Mouse (Mus musculus) cerebellum, postnatal 10 days (tissue): ENCODE data around the gene Prr14.
"Not testable (repeated sequence)": the region's sequence is repeated elsewhere in the genome, so short reads cannot be mapped to it uniquely, and the experiment has no call there.

Experiments
- DNase-seq, 2 experiments: peaks; one replicate each; pipeline ENCODE4 v3.0.0; 2021; ENCODE audit warnings: mixed read lengths in 2 of 2

The Prr14 gene

DNA sequence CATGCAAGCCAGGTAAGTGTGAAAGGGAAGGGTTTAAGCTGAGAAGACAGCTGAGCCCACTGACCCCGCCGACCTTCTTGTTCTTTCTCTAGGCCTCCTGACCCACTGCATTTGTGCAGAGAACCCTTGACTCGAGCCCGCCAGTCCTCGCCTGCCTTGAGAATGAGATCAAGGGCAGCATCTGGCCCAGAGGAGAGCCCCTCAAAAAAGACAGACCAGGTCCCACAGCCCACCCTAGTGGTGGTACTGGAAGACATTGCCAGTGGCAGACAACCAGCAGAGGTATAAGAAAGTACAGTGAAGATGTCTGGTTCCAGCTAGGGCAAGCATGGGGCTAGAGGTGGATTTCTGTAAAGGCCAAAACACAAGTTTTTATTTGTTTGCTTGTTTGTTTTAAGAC, 14.3 kb downstream of the Prr14 start:
- peak; percentile 34 to 56 for DNase-seq

- DNase-seq: peak in 1 of 2 experiments; percentile 28
Measured at GRCm38 (mm10) chr7:127474378-127475070, 15.1 kb downstream of the Prr14 start.

DNA sequence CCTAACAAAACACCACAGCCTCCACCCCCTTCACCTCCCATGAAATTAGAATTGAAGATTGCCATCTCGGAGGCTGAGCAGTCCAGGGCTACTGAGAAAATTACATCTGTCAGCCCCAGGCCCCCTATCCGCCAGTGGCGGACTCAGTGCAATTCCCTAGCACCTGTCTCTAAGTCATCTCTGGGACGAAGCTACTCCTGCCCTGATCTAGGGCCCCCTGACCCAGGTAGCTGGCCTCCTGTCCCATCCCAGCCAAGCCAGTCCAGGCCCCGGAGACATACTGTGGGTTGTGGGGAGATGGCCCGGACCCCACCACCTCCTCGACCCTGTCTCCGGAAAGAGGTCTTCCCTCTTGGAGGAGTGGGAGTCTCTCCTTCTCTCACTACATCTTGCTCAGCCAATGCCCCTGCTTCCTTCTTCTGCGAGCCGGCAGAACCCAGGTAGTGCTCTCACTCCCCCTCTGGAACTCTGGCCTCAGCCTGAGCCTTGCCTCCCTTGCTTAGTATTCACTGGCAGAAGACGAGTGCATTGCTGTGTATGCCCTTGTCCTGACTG, 15.9 kb downstream of the Prr14 start:
- no peak for DNase-seq

GRCm38 (mm10) chr7:127476336-127476735, 16.9 kb downstream of the Prr14 start:
- DNase-seq: peak; percentile 52 to 55

- no peak for DNase-seq
Measured at GRCm38 (mm10) chr7:127476855-127477254, 17.4 kb downstream of the Prr14 start.

DNA sequence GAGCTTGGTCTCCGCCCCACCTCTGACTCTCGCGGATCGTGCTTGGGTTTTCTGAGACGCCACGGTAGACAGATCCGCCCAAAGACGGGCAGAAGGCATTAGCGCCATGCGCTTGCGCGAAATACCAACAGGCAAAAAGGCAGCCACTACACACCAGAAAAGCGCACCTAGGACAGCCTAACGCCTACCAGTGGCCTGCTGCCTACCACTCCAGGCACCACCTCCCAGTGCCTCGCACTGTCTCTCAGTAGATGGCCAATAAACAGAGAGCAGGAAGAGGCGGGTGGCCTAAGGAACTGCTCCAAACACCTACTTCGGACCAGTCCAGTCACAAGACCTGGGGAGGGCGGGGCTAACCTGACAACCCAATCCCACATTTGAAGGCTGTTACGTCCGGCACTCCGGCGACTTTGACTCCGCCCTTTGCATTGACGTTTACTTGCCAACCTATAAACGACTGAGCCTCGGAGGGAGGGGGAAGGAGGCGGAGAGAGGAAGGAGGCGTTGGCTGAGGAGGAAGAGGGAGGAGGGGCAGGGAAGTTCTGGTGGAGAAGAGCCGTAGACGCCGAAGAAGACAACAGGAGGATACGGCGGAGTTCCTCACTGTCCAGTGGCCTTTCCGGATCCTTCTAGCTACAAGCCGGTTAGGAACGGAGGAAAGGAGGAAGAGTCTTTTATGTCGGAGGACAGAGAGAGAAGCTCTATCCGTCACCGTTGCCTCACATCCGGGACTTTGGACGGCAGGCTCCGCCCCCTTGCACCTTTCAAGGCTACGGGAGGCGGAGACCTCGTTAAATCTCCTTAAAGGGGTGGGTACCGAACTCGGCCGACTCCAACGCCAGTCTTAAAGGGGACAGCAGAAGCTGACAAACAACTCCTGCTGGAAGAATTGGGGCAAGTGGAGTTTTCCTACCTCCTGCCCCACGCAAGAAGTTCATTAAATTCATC, 18.6 kb downstream of the Prr14 start:
- DNase-seq: peak; percentile 100

GRCm38 (mm10) chr7:127478635-127479317, 19.4 kb downstream of the Prr14 start, which contains the start of gene Fbrs:
Fbrs (plus strand) TSS chr7:127479199.
- DNase-seq: peak; percentile 99 to 100

DNA sequence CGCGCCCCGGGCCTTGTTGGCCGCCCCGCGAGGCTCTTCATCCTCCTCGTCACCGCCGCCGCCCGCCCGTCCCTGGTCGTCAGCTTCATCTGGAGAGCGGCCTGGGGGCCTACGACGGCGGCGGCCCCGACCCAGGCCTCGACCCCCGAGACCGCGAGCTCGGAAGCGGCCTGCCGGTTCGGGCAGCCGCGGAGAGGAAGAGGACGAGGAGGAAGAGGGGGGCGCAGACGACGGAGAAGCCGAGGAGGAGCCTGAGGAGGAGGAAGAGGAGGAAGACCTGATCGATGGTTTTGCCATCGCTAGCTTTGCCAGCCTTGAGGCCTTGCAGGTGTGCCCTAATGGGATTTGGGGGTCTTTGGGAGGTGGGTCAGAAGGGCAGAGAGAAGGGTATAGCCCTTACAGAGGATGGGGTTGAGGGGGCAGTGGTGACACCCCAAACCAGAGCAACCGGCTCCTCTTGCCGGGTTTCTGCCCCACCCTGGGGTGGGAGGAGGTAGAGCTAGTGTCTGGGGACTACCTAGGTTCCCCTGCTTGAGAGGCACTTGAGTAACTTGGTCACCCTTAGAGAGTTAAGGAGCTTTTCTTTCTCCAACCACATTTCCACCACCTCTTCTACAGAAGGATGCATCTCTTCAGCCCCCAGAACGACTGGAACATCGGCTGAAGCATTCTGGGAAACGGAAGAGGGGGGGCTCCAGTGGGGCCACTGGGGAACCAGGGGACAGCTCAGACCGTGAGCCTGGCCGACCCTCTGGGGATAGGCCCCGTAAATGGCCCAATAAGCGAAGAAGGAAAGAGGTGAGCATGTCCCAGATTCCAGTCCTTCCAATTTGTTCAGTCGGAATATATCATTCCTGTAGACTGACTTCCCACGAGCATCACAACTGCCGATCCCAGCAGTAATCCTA, 20.2 kb downstream of the Prr14 start:
- peak; percentile 31 to 42 for DNase-seq

GRCm38 (mm10) chr7:127480321-127480720, 20.9 kb downstream of the Prr14 start:
- no peak for DNase-seq

GRCm38 (mm10) chr7:127485416-127485815, 26.0 kb downstream of the Prr14 start:
- peak; percentile 40 to 41 for DNase-seq

- not testable (repeated sequence) for DNase-seq
Measured at GRCm38 (mm10) chr7:127488364-127488763, 29.0 kb downstream of the Prr14 start.

DNA sequence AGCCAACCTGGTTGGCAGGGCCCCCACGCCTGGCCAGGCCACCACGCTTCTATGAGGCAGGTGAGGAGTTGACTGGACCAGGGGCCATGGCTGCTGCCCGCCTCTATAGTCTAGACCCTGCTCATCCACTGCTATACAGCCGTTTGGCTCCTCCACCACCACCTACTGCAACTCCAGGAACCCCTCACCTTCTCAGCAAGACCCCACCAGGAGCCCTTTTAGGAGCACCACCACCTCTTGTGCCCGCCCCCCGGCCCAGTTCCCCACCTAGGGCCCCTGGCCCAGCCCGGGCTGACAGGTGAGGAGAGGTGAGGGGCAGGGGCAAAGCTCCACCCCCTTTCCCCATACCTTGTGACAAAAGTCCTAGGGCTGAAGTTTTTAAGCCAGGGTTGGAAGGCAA, 30.6 kb downstream of the Prr14 start:
- no peak for DNase-seq

- no peak for DNase-seq
Measured at GRCm38 (mm10) chr7:127491846-127492245, 32.4 kb downstream of the Prr14 start.

DNA sequence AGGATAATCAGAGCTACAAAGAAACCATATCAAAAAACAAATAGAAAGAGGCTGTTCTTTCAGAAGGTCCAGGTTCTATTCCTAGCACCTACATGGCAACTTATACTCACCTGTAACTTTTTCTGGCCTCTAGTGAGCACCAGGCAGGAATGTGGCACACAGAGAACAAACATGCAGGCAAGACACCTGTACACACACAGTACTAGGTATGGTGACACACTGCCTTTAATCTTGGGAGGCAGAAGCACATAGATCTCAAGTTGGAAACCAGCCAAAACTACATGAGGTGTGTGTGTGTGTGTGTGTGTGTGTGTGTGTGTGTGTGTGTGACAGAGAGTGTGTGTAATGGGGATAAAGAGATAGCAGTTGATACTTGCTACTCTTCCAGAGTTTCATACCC, 35.2 kb downstream of the Prr14 start:
- DNase-seq: no peak

DNA sequence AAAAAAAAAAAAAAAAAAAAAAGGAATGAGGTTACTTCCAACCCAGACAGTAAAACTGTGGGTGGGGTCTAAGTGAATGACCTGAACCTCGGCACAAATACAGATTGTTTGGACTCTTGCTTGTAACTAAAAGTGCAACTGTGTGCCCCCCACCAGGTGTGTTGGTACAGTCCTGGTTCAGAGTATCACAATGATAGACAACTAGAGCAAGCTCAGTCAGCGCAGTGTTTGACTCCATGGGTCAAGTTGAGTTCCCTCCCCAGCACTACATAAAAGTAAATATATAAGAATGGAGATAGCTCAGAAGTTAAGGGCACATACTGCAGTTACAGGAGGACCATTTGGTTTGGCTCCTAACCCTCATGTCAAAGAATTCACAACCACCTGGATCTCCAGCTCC, 38.0 kb downstream of the Prr14 start:
- DNase-seq: no peak

GRCm38 (mm10) chr7:127498407-127498806, 39.0 kb downstream of the Prr14 start:
- peak; percentile 75 to 76 for DNase-seq

GRCm38 (mm10) chr7:127508291-127508690, 48.9 kb downstream of the Prr14 start:
- DNase-seq: no peak

- not testable (repeated sequence) for DNase-seq
Measured at GRCm38 (mm10) chr7:127509830-127510229, 50.4 kb downstream of the Prr14 start.

- DNase-seq: peak; percentile 26 to 42
Measured at GRCm38 (mm10) chr7:127511241-127511640, 51.8 kb downstream of the Prr14 start.

GRCm38 (mm10) chr7:127511808-127512230, 52.4 kb downstream of the Prr14 start, which contains the start of gene Srcap:
Srcap (plus strand) TSS chr7:127511983.
- DNase-seq: peak; percentile 97 to 98

DNA sequence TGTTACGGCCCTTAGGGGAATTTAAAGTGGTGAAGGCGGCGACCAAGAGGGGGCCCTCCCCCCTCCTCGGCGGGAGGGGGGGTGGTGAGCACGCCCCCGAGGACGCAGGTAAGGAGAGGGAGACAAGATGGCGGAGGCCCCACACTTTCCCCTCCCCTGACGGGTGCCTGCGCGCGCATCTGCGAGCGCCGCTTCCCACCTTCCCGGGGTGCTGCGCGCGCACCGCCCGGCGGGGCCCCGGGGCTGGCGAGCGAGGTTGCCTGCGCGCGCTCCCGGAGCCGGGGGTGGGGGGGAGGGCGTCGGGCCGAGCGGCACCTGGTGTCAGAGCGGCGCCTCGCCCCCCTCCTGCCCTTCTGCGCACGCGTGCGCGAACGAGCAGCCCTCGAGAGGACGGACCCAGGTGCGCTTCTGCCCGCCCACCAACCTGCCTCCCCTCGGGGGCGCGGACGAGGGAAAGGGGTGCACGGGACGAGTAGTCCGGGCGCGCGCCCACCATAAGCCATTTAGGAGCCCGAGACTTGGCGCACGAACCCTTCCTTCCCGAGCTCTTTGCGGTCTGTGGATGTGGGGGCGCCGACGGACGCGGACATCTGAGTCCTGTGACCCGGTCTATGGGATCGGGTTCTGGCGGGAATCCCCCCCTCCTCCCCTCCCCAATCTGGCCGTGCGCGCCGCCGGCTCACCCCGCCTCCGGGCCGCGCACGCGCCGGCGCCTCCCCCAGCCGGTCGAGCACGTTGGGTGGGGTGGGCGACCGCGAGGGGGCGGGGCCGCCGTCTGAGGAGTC, 53.0 kb downstream of the Prr14 start:
- peak; percentile 96 to 97 for DNase-seq
